Mouse (Mus musculus): ENCODE measurements at regions not wholly inside any gene's neighbourhood (a gene's known extent, or its start where the extent isn't known, plus 50 kb on each side); places are given as distances from the start of the nearest gene placed in this dataset.

- Histone ChIP-seq H3K27ac (ENCODE audit: insufficient read depth, low read depth) (no peak overlapping the region), H3K4me1 (ENCODE audit: control insufficient read depth in 1 of 2, insufficient read depth in 2 of 2) (peaks cover 33 to 73% of the 10 kb centered on the region in 2 experiments), H3K4me3 (replicated peaks in 1 of 3; ENCODE audit: low read depth in 2 of 3, low read length in 2 of 3, poor library complexity in 1 of 3) (no peak overlapping the region), H3K36me3 (replicated peaks in 1 of 2; ENCODE audit: control insufficient read depth in 1 of 2, insufficient read depth in 1 of 2, low read length in 1 of 2) (no peaks in the 10 kb centered on the region), H3K27me3 (replicated peaks) (no peaks in the 10 kb centered on the region), H3K9me3 (replicated peaks; ENCODE audit: low read length) (no peaks in the 10 kb centered on the region), H3K4me2 (ENCODE audit: insufficient read depth, low read depth, poor library complexity, severe bottlenecking) (no peak overlapping the region), H3K9ac (ENCODE audit: insufficient read depth, low read depth) (no peak overlapping the region), H3K79me2 (replicated peaks; ENCODE audit: control insufficient read depth, extremely low read depth, insufficient read depth, poor library complexity, severe bottlenecking) (no peaks in the 10 kb centered on the region)
- DNase-seq (ENCODE audit: extremely low read depth), result no peak
- dilution Hi-C loops (cut with MboI; ENCODE audit: extremely low pct_ligation_motif_present, extremely low pct_unique_long_range_greater_than_20kb, low sequenced_read_pairs) (no loop called here), in situ Hi-C loops (cut with MboI; ENCODE audit: low pct_ligation_motif_present, low pct_unique_long_range_greater_than_20kb, low sequenced_read_pairs) (loop anchor here (10.0 to 25.0 kb wide), 2 partner anchors 93 to 620 kb away; no protein-coding TSS in a partner anchor)
- TF ChIP-seq HCFC1 (IDR thresholded peaks at IDR 0.05; ENCODE audit: low read depth, low read length), result no peak
- no peak for TF ChIP-seq JUN (IDR thresholded peaks at IDR 0.05; ENCODE audit: insufficient read depth, low read depth, low read length)
- TF ChIP-seq CHD2 (IDR thresholded peaks at IDR 0.05; ENCODE audit: low read length), result no peak
- no peak for TF ChIP-seq TBP (conservative IDR thresholded peaks at IDR 0.05; ENCODE audit: low read depth, low read length)
- no peak for TF ChIP-seq USF2 (conservative IDR thresholded peaks at IDR 0.05; ENCODE audit: low read depth, low read length)
- TF ChIP-seq ETS1 (conservative IDR thresholded peaks at IDR 0.05; ENCODE audit: low read depth, low read length), result no peak
Measured at GRCm38 (mm10) chr11:113192086-113192856, 410.2 kb downstream of the Sox9 start.

- Histone ChIP-seq H3K79me2 (replicated peaks; ENCODE audit: control insufficient read depth, extremely low read depth, insufficient read depth, poor library complexity, severe bottlenecking) (no peaks in the 10 kb centered on the region), H3K4me1 (ENCODE audit: control insufficient read depth in 1 of 2, insufficient read depth in 2 of 2) (peaks cover 30 to 83% of the 10 kb centered on the region in 2 experiments), H3K27me3 (replicated peaks) (no peaks in the 10 kb centered on the region), H3K27ac (ENCODE audit: insufficient read depth, low read depth) (no peak overlapping the region), H3K4me3 (replicated peaks in 1 of 3; ENCODE audit: low read depth in 2 of 3, low read length in 2 of 3, poor library complexity in 1 of 3) (no peak overlapping the region), H3K4me2 (ENCODE audit: insufficient read depth, low read depth, poor library complexity, severe bottlenecking) (0 out of 2 replicates have a peak overlapping the region, but pooled peaks have one; percentile 2), H3K9me3 (replicated peaks; ENCODE audit: low read length) (no peaks in the 10 kb centered on the region), H3K9ac (ENCODE audit: insufficient read depth, low read depth) (no peak overlapping the region; the same call in 1 of the 2 replicates), H3K36me3 (replicated peaks in 1 of 2; ENCODE audit: control insufficient read depth in 1 of 2, insufficient read depth in 1 of 2, low read length in 1 of 2) (no peaks in the 10 kb centered on the region)
- no peak for DNase-seq (ENCODE audit: extremely low read depth)
- no peak for TF ChIP-seq CTCF (conservative IDR thresholded peaks at IDR 0.05 in 1 of 2, IDR thresholded peaks at IDR 0.05 in 1 of 2; ENCODE audit: low read depth in 2 of 2, low read length in 2 of 2)
- peak; percentile 74 for TF ChIP-seq MAFK (IDR thresholded peaks at IDR 0.05; ENCODE audit: insufficient replicate concordance, low read length)
- in situ Hi-C loops (cut with MboI; ENCODE audit: low pct_ligation_motif_present, low pct_unique_long_range_greater_than_20kb, low sequenced_read_pairs) (loop anchor here (10.0 to 25.0 kb wide), 2 partner anchors 91 to 618 kb away; no protein-coding TSS in a partner anchor), dilution Hi-C loops (cut with MboI; ENCODE audit: extremely low pct_ligation_motif_present, extremely low pct_unique_long_range_greater_than_20kb, low sequenced_read_pairs) (no loop called here)
Measured at GRCm38 (mm10) chr11:113194144-113194827, 412.3 kb downstream of the Sox9 start.
